Mouse (Mus musculus): Measurements from ENCODE around the gene Alyref.

GRCm38 (mm10) chr11:120617519-120618112, 19.5 kb upstream of the Alyref start, which contains the start of gene Pcyt2:
- TF ChIP-seq CTCF (IDR thresholded peaks at IDR 0.05) (no peak), EP300 (IDR thresholded peaks at IDR 0.05) (no peak)

Data from lung, postnatal 0 days (tissue).